8 mouse cellular contexts compared by ENCODE assay signal in the genomic region with DNA sequence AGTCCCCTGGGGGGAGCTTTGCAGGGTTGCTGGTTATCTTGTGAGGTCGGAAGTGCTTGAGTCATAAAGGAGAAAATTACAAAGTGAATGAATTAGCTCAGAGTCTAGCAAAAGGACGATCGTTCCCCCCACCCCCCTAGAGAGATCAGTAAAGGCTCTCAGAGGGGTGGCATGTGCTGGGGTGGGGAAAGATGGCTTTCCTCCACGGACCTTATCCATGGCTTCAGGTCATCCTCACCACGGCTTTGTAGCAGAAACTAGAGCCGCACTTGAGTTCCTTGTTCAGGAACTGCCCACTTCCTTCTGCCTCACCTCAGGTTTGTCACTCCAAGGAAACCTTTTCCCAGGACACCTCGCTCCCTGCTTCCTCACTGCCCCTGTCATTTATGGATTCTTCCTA. TPM values are rescaled to one million over a fixed set of nuclear protein-coding genes. Genes with fewer than 3 reads are reported as not detected.
DNase-seq lines count a peak whose midpoint lies in the region; ATAC-seq and TF ChIP-seq lines count a peak whose summit lies in the region.

A gene (minus strand): TSS at position 101 of the 400 bp plus-strand sequence.

- no peak for ATAC-seq in intestine, embryonic 14.5 days (replicated peaks; ENCODE audit: low FRiP score, low TSS enrichment, low read depth)
- no peak for ATAC-seq in megakaryocyte progenitor cell, adult 5-6 weeks (replicated peaks; ENCODE audit: poor library complexity)

- no peaks in the 10 kb centered on the region for H3K36me3 ChIP-seq in kidney, adult 2 months (ENCODE audit: control insufficient read depth, insufficient read depth, low read length)
- H3K36me3 ChIP-seq in intestine, embryonic 14.5 days (ENCODE audit: control insufficient read depth, insufficient read depth, low read length), result no peaks in the 10 kb centered on the region

- H3K9me3 ChIP-seq in intestine, embryonic 14.5 days (ENCODE audit: control insufficient read depth, low read length), result no peaks in the 10 kb centered on the region

- H3K4me1 ChIP-seq in kidney, adult 2 months (ENCODE audit: control insufficient read depth, insufficient read depth, low read length), result no peaks in the 10 kb centered on the region
- H3K4me1 ChIP-seq in intestine, embryonic 14.5 days (replicated peaks; ENCODE audit: control insufficient read depth, insufficient read depth, low read length), result no peaks in the 10 kb centered on the region

- H3K27ac ChIP-seq in kidney, adult 2 months (ENCODE audit: insufficient read depth, low read depth, low read length), result no peak within 1 kb of the TSS
- H3K27ac ChIP-seq in intestine, embryonic 14.5 days (ENCODE audit: low read depth), result no peak within 1 kb of the TSS

- H3K9ac ChIP-seq in intestine, embryonic 14.5 days (ENCODE audit: low read length), result no peak within 1 kb of the TSS

- no peak within 1 kb of the TSS for H3K4me2 ChIP-seq in intestine, embryonic 14.5 days (ENCODE audit: low read length)

- no peak for TF ChIP-seq POLR2A in kidney, adult 2 months (IDR thresholded peaks at IDR 0.05; ENCODE audit: low read depth, low read length)

- no peak for TF ChIP-seq CTCF in kidney, adult 2 months (conservative IDR thresholded peaks at IDR 0.05; ENCODE audit: insufficient read depth, insufficient read length, low read depth, low read length)

- WGBS in kidney, adult 2 months, result 48% methylated on average over 7 of the region's 7 CpGs
- WGBS in intestine, embryonic 14.5 days, result 50% methylated on average over 7 of the region's 7 CpGs

- no peak for DNase-seq in kidney, adult 2 months
- DNase-seq in kidney, postnatal 4 days, result no peak
- DNase-seq in adrenal gland, postnatal 10 days, result no peak
- no peak for DNase-seq in gastrocnemius, postnatal 10 days
- no peak for DNase-seq in intestine, embryonic 14.5 days (ENCODE audit: low spot score)
- no peak for DNase-seq in right cerebral cortex, postnatal 36 days (ENCODE audit: low spot score in 2 of 2)
- DNase-seq in testis, postnatal 10 days (ENCODE audit: low spot score), result no peak

- H3K27me3 ChIP-seq in kidney, adult 2 months (replicated peaks; ENCODE audit: control insufficient read depth, insufficient read depth, low read length), result no peaks in the 10 kb centered on the region
- H3K27me3 ChIP-seq in intestine, embryonic 14.5 days (replicated peaks; ENCODE audit: control insufficient read depth, insufficient read depth, low read length), result no peaks in the 10 kb centered on the region

- no peak within 1 kb of the TSS for H3K4me3 ChIP-seq in kidney, adult 2 months (ENCODE audit: insufficient read depth, low read depth, low read length)
- H3K4me3 ChIP-seq in intestine, embryonic 14.5 days (ENCODE audit: low read depth, low read length), result no peak within 1 kb of the TSS

RNA-seq across cellular contexts. Expression of the gene that starts here (rescaled TPM):
- 26.8 and 39.7 TPM in 2 replicates for polyA plus RNA-seq in kidney, adult 2 months (2012; rRNA removed)
- 100 to 1,000 TPM; 118 to 135 TPM for total RNA-seq in adrenal gland, postnatal 10 days (2021)
- total RNA-seq in gastrocnemius, postnatal 10 days (2021), result 10 to 100 TPM; 55.7 to 62.1 TPM
- 287 and 307 TPM in 2 replicates for polyA plus RNA-seq in intestine, embryonic 14.5 days (2014; fragmentation: Nextera tagmentation; extraction: Ambion mirVana)
- total RNA-seq in megakaryocyte progenitor cell, adult 5-6 weeks (2015), result 372 and 413 TPM in 2 replicates
- total RNA-seq in megakaryocyte progenitor cell, adult 5-6 weeks (2017), result 255 and 284 TPM in 2 replicates
